Mouse (Mus musculus): ENCODE results near the gene Cd109. TPM values are rescaled to one million over a fixed set of nuclear protein-coding genes. Genes with fewer than 3 reads are reported as not detected.

The Cd109 gene
- polyA plus RNA-seq, 1 experiment from 2014 or later: 5.9 TPM

Other genes with a start within 250 kb of the Cd109 start
- gene Dppa5a, start 247.4 kb upstream of the Cd109 start, polyA plus RNA-seq (2015; fragmentation: Nextera tagmentation; extraction: Ambion mirVana): 0.39 TPM in 1 of 2 replicates, not detected in the other
- 0.34 and 0.60 TPM in 2 replicates for gene Ooep, start 236.8 kb upstream of the Cd109 start, polyA plus RNA-seq (2015; fragmentation: Nextera tagmentation; extraction: Ambion mirVana)
- 0.27 and 0.36 TPM in 2 replicates for gene Ddx43, start 219.8 kb upstream of the Cd109 start, polyA plus RNA-seq (2015; fragmentation: Nextera tagmentation; extraction: Ambion mirVana)
- 2.3 and 2.4 TPM in 2 replicates for gene Cgas, start 172.3 kb upstream of the Cd109 start, polyA plus RNA-seq (2015; fragmentation: Nextera tagmentation; extraction: Ambion mirVana)
- 24.2 and 24.6 TPM in 2 replicates for gene Mto1, start 167.3 kb upstream of the Cd109 start, polyA plus RNA-seq (2015; fragmentation: Nextera tagmentation; extraction: Ambion mirVana)
- 0.32 and 0.64 TPM in 2 replicates for gene Gm17324, start 166.8 kb upstream of the Cd109 start, polyA plus RNA-seq (2015; fragmentation: Nextera tagmentation; extraction: Ambion mirVana)
- 4,456 and 4,538 TPM in 2 replicates for gene Eef1a1, start 126.4 kb upstream of the Cd109 start, polyA plus RNA-seq (2015; fragmentation: Nextera tagmentation; extraction: Ambion mirVana)
- gene Slc17a5, start 27.5 kb upstream of the Cd109 start, polyA plus RNA-seq (2015; fragmentation: Nextera tagmentation; extraction: Ambion mirVana): 39.6 and 49.8 TPM in 2 replicates

Measured in intestine, embryonic 15.5 days (tissue).